Mouse (Mus musculus): ENCODE data around the gene Kcnj14. TPM values are rescaled to one million over a fixed set of nuclear protein-coding genes. Genes with fewer than 3 reads are reported as not detected.

Gene Kcnj14
- polyA plus RNA-seq, 1 experiment from 2014 or later: 0.80 TPM

DNA sequence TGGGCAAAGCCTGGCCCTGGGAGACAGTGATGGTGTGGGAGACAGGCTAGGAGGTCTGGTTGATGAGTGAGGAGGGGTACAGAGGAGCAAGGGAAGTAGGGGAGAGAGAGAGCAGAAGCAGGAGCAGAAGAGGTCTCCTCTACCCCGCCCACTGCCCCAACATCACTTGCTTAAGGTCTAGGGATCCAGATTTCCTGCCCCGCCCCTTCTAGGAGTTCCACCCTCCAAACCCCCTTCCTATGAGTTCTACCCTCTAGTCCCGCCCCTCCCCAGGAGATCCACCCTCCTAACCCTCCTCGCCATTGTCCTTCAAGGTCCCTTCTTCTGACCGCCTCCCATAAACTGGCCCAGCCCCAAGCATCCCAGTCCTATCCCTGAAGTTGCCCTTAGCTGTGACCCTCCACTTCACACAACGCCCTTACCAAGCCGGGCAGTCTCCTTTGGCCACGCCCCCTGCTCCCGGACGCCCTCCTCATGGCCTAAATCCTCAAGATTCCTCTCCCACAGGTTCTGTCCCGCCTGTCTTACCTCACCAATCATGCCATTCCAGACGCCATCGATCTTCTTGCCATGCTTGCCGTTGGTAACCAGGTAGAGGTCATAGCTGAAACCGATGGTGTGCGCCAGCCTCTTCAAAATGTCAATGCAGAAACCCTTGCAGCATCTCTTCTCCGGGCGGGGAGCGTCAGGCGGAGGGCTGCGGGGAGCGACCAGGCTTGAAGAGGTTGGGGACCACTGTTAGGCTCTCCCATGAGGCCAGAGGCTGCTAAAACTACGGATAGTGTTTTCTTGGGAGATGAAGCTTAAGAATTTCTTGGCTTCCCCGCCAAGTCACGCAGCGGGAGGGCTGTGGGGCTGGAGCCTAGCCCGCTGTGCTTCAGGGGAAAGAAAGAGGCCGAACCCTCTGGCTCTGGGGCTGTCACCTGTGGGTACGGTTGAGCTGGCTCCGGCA lies 32.6 kb upstream of the Kcnj14 start:
- no peak overlapping the region for H3K27ac ChIP-seq
- peak overlapping the region; percentile 48 for H3K4me2 ChIP-seq (replicated peaks)
- peak overlapping the region; percentile 26 for H3K4me3 ChIP-seq
- no peaks in the 10 kb centered on the region for H3K36me3 ChIP-seq
- peaks cover 56% of the 10 kb centered on the region for H3K27me3 ChIP-seq
- peak overlapping the region; percentile 36; the same call in 1 of the 2 replicates for H3K9ac ChIP-seq
- ATAC-seq (ENCODE audit: low FRiP score): no peak
- H3K9me3 ChIP-seq (replicated peaks): no peaks in the 10 kb centered on the region
- peaks cover 16% of the 10 kb centered on the region for H3K4me1 ChIP-seq
- WGBS: 1% methylated on average over 29 of the region's 30 CpGs

DNA sequence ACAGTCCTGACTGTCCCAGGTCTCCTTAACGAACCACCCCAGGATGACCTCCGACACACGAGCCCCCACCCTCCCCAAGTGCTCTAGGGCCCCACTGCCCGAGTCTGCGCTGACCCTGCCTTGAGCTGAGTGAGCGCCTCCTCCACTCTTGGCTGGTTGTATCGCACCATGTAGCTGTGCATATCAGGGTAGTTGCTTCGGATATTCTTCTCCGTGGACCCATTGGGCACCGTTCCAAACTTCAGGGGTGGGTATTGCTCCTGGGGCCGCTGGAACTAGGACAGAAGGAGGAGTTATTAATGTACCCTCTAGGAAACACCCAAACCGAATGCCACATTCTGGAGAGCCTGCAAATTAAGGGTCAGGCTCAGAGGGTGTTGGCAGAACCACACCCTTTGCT lies 28.5 kb upstream of the Kcnj14 start:
- H3K27me3 ChIP-seq: peaks cover 29% of the 10 kb centered on the region
- no peak for ATAC-seq (ENCODE audit: low FRiP score)

DNA sequence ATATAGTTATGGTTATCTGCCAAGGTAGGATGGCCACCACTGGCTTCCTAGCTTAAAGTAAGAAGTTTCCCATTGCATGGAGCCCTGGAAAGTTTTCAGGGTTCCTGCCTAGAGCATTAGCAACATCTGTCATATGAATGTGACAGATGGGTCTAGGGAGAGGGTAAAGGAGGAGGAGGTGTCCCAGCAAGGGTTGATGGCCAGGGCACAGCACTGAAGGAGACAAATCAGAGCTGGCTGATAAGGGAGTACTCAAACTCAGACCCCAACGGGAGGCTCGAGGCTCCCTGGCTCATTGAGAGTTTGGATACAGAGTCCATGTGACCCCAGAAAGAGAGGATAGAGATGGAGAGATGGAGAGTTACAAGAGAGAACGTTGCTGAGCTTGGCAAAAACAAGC lies 26.1 kb upstream of the Kcnj14 start:
- Histone ChIP-seq H3K27me3 (peaks cover 11% of the 10 kb centered on the region), H3K27ac (no peak overlapping the region), H3K4me3 (no peak overlapping the region), H3K4me2 (replicated peaks) (no peak overlapping the region), H3K9me3 (replicated peaks) (no peaks in the 10 kb centered on the region), H3K9ac (no peak overlapping the region), H3K4me1 (no peaks in the 10 kb centered on the region; the same call in 1 of the 2 replicates), H3K36me3 (no peaks in the 10 kb centered on the region)
- ATAC-seq (ENCODE audit: low FRiP score): no peak
- 72% methylated on average over 3 of the region's 3 CpGs for WGBS

More for the DNA sequence above, 28.5 kb upstream of the Kcnj14 start:
- Histone ChIP-seq H3K4me2 (replicated peaks) (no peak overlapping the region), H3K9me3 (replicated peaks) (no peaks in the 10 kb centered on the region), H3K4me1 (peaks cover 13% of the 10 kb centered on the region), H3K9ac (no peak overlapping the region), H3K4me3 (no peak overlapping the region), H3K27ac (no peak overlapping the region), H3K36me3 (no peaks in the 10 kb centered on the region)
- WGBS: 87% methylated on average over 12 of the region's 12 CpGs

DNA sequence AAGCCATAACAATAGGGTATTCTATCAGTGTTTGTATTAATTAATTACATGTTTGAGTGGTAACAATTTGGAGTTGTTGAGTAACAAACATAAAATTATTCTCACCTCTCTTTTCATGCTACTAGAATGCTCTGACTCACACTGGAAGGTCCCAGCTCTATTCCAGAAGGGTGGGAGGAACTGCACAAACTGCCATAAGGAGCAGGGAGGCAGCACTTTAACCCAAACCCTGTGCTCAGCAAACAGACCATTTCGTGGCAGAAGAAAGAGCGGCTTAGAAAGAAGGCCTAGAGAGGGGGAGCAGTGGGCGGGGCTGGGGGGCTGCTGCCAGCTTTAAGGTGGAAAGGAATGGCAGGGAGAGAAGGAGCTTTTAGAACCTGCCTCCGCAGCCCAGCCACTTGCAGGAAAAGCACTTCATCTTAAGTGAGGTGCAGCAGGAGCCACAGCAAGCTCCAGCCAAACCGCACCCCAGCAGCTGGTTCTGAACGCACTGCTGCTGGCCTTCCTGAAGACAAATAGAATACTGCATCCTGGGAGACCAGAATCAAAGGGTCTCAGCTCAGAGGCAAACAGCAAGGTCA lies 24.0 kb upstream of the Kcnj14 start:
- H3K9ac ChIP-seq: no peak overlapping the region

DNA sequence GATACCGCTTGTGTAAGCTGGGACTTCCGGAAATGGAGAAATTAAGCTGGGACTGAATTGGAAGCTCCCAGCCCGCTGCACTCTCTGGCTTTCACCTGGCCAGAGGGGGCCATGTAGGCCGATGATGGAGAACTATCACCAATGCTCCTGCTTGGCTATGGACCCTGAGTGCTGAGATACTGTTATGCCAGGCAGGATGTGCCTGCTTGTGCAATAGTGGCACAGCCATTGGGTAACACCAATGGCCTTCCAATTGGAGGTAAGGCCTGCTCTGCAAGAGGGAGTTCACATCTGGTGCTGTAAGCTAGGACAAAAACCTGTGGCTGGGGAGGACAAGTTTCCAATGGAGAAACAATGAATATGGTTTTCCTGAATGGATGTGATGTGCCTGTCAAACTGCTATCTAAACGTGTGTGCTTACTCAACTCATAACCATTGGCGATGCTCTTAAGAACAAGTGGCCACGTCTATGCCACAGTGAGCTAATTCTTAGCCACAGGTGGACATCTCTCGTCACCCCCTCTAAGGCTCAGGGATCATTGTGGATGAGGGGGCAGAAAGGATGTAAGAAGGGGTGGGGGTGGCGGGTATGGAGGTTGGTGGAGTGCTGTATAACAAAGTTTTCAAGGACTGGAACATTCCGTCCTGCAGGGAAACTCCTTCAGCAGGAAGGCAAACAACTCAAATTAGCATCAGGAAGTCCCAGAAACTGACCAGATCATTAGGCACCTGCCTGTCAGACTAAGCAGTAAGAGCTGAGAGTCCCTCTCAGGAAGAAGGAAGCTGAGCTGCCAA lies 18.6 kb upstream of the Kcnj14 start:
- no peak overlapping the region for H3K4me2 ChIP-seq (replicated peaks)
- peaks cover 51% of the 10 kb centered on the region for H3K27me3 ChIP-seq
- no peaks in the 10 kb centered on the region for H3K36me3 ChIP-seq
- H3K4me1 ChIP-seq: no peaks in the 10 kb centered on the region; the same call in 1 of the 2 replicates
- no peak for ATAC-seq (ENCODE audit: low FRiP score)
- no peak overlapping the region for H3K4me3 ChIP-seq
- 88% methylated on average over 10 of the region's 10 CpGs for WGBS
- H3K9me3 ChIP-seq (replicated peaks): no peaks in the 10 kb centered on the region
- H3K27ac ChIP-seq: no peak overlapping the region
- H3K9ac ChIP-seq: no peak overlapping the region

More for the DNA sequence above, 24.0 kb upstream of the Kcnj14 start:
- 19% methylated on average over 6 of the region's 6 CpGs for WGBS
- no peak for ATAC-seq (ENCODE audit: low FRiP score)
- no peak overlapping the region for H3K4me3 ChIP-seq
- no peaks in the 10 kb centered on the region; the same call in 1 of the 2 replicates for H3K4me1 ChIP-seq
- no peak overlapping the region for H3K27ac ChIP-seq
- no peaks in the 10 kb centered on the region for H3K9me3 ChIP-seq (replicated peaks)
- H3K27me3 ChIP-seq: peaks cover 18% of the 10 kb centered on the region
- no peaks in the 10 kb centered on the region for H3K36me3 ChIP-seq
- H3K4me2 ChIP-seq (replicated peaks): no peak overlapping the region

DNA sequence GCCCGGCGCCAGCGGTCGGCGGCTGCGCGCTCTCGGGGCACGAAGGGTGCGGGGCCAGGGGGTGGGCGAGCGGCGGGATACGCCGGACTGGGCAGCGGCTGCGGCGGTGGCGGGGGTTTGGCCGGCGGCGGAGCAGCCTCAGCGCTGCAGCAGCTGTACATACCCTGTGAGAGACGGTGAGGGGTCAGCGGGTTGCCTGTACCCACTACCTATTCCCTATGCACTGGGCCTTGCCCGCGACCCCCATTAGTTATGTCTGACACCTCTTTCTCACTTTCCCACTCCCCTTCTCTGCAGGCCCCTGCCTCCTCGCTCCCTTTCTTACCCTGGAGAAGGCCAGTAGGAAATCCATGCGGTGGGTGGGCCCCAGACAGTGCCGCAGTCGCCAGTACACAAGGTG lies 9.3 kb upstream of the Kcnj14 start:
- 2% methylated on average over 24 of the region's 31 CpGs for WGBS
- peaks cover 35% of the 10 kb centered on the region for H3K4me1 ChIP-seq
- H3K9me3 ChIP-seq (replicated peaks): no peaks in the 10 kb centered on the region
- no peak for ATAC-seq (ENCODE audit: low FRiP score)
- H3K4me3 ChIP-seq: peak overlapping the region; percentile 38
- H3K27ac ChIP-seq: no peak overlapping the region
- peaks cover 70% of the 10 kb centered on the region for H3K27me3 ChIP-seq
- peak overlapping the region; percentile 55 for H3K9ac ChIP-seq
- H3K36me3 ChIP-seq: peaks cover 5% of the 10 kb centered on the region
- H3K4me2 ChIP-seq (replicated peaks): peak overlapping the region; percentile 50

DNA sequence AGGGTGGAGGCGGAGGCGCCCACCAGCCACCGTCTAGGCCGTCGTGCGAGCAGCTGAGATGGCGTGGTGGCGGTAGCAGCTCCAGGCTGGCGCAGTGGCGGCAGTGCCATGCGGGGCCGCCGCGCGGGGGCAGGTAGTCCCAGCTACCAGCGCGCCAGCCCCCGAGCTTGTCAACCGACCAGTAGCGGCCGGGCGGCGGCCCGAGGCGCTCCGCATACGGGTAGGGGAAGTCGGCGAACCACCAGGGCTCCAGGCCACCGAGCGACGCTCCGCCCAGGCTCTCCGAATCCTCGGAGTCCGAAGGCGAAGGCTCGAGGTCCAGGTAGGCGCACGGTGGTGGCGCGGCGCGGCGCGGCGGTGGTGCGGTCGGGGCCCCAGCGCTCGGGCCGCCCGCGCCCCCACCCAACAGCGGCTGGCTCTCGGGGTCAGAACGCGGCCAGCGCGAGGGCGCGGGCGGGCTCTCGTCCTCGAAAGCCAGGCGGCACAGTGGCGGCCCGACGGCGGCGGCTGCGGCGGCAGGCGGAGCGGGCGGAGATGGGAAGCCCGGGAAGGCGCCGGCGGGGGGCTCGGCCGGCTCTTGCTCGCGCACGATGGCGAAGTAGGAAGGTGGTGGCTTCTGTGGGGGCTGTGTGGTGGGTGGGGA lies 8.7 kb upstream of the Kcnj14 start:
- Histone ChIP-seq H3K36me3 (peaks cover 12% of the 10 kb centered on the region), H3K27ac (no peak overlapping the region), H3K9me3 (replicated peaks) (no peaks in the 10 kb centered on the region), H3K4me3 (peak overlapping the region; percentile 38), H3K4me2 (replicated peaks) (peak overlapping the region; percentile 50), H3K4me1 (peaks cover 35% of the 10 kb centered on the region), H3K9ac (peak overlapping the region; percentile 55), H3K27me3 (peaks cover 67% of the 10 kb centered on the region)
- WGBS: 1% methylated on average over 80 of the region's 86 CpGs
- ATAC-seq (ENCODE audit: low FRiP score): no peak

DNA sequence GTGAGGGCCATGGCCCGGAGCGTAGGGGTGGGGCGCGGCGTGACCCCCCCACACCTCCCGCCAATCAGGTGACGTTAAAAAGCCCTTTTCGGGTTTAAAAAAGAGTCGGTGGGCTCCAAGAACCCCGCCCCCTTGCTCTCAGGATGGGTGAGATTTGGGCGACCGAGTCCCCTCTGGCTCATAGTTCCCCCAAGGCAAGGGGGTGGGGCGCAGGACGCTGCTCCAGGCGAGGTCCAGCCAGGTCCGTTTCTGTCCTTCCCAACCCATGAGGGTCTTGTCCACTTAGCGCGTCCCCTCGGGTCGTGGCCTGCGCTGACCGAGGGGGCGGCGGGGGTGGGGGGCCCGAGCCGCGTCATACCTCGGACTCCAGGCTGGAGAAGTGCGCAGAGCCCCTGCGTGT lies 7.8 kb upstream of the Kcnj14 start:
- H3K9ac ChIP-seq: 0 out of 2 replicates have a peak overlapping the region, but pooled peaks have one; percentile 45
- peak overlapping the region; percentile 38 for H3K4me3 ChIP-seq
- WGBS: 9% methylated on average over 30 of the region's 30 CpGs
- peaks cover 35% of the 10 kb centered on the region for H3K4me1 ChIP-seq
- H3K27ac ChIP-seq: no peak overlapping the region
- H3K4me2 ChIP-seq (replicated peaks): peak overlapping the region; percentile 50
- H3K36me3 ChIP-seq: peaks cover 20% of the 10 kb centered on the region
- no peak for ATAC-seq (ENCODE audit: low FRiP score)
- peaks cover 61% of the 10 kb centered on the region for H3K27me3 ChIP-seq
- H3K9me3 ChIP-seq (replicated peaks): no peaks in the 10 kb centered on the region

DNA sequence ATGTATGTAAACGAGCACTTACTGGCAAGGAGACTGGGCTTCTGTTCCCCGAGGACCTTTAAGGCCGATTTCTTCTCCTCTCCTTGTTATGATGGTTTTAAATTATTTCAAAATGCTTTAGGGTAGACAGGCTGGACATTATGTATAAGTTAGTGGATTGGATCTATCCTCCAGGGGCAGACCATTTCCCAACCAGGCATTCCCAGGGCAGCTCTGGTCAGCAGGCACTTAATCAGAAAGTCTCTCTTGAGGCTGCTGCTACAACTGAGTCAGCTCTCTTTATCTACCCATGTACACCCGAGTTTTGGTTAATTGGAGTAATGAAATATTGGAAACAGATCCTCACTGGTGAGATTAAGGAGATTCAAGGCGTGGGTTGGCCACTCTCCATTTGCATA lies 6.5 kb upstream of the Kcnj14 start:
- Histone ChIP-seq H3K36me3 (peaks cover 33% of the 10 kb centered on the region), H3K4me3 (peak overlapping the region; percentile 85), H3K4me2 (replicated peaks) (peak overlapping the region; percentile 67), H3K9ac (peak overlapping the region; percentile 67; the same call in 1 of the 2 replicates), H3K27ac (peak overlapping the region; percentile 92), H3K27me3 (peaks cover 50% of the 10 kb centered on the region), H3K4me1 (peaks cover 35% of the 10 kb centered on the region), H3K9me3 (replicated peaks) (no peaks in the 10 kb centered on the region)
- peak; percentile 36 for ATAC-seq (ENCODE audit: low FRiP score)
- 16% methylated on average over 5 of the region's 5 CpGs for WGBS

DNA sequence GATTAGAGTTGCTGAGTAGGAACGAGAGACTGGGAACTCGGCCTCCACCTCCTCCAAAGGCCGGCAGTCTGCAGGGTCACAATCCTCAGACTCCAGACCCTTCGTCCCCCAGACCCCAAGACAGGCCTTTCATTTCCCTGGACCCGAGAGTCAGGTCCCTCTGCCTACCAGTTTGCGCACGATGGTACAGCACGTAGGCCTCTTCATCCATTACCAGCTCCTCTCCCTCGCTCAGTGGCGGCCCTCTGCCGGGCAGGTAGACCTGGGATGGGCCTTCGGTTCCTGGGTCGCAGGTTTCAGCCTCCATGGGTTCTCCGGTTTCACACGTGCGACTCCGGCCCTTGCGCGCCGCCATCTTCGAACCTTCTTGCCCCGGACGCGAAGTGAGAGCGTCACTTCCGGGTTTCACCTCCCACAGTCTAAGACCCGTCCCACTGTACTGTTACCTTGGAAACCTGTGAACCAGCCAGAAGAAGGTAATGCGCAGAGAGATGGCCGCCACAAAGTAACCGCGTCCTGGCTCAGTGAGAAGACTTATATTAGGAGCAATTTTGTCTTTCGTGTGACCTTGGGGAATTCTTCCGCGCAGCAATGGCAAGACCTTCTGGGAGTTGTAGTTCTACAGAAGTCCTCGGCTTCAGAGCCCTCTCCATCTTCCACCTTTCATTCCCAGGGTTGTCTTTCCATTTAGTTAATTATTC lies 6.0 kb upstream of the Kcnj14 start, which contains the start of gene Grwd1:
TSS of gene Grwd1 (minus strand) at position 518 of the 701 bp plus-strand sequence.
- H3K9ac ChIP-seq: peak within 1 kb of the TSS; percentile 67
- peaks cover 38% of the 10 kb centered on the region for H3K36me3 ChIP-seq
- H3K4me3 ChIP-seq: peak within 1 kb of the TSS; percentile 85
- H3K9me3 ChIP-seq (replicated peaks): no peaks in the 10 kb centered on the region
- peak within 1 kb of the TSS; percentile 92 for H3K27ac ChIP-seq
- peak; percentile 85 for ATAC-seq (ENCODE audit: low FRiP score)
- H3K4me2 ChIP-seq (replicated peaks): peak within 1 kb of the TSS; percentile 67
- H3K4me1 ChIP-seq: peaks cover 35% of the 10 kb centered on the region
- peaks cover 45% of the 10 kb centered on the region for H3K27me3 ChIP-seq
- WGBS: under 1% methylated on average over 35 of the region's 35 CpGs

DNA sequence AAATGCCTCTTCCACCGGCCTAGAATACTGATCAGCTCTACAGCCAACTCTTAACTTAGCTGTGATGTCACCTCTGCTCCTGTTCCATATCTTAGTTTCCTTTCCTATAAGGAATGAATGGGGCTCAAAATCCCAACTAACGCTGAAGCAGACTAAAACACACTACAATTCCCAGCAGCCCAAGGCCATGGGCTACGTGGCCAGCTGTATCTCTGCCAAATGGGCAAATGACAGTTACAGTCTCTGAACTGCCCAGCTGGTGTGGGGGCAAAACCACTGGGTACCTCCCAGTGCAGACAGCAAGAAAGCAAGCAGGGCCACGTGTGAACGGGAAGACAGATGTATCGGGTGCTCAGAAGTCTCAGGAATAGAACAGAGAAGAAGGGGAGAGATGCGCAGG lies 2.0 kb upstream of the Kcnj14 start:
- Histone ChIP-seq H3K9me3 (replicated peaks) (no peaks in the 10 kb centered on the region), H3K36me3 (peaks cover 64% of the 10 kb centered on the region), H3K4me1 (peaks cover 16% of the 10 kb centered on the region), H3K4me2 (replicated peaks) (no peak overlapping the region), H3K27me3 (peaks cover 6% of the 10 kb centered on the region), H3K27ac (no peak overlapping the region), H3K9ac (no peak overlapping the region), H3K4me3 (no peak overlapping the region)
- WGBS: 96% methylated on average over 7 of the region's 7 CpGs
- ATAC-seq (ENCODE audit: low FRiP score): no peak

All from hindbrain, embryonic 12.5 days (tissue).